Mouse (Mus musculus): ENCODE measurements around the gene Hif3a.
A peak's percentile ranks its signal among the peaks of the same experiment; 100 is the strongest.

Hif3a gene

DNA sequence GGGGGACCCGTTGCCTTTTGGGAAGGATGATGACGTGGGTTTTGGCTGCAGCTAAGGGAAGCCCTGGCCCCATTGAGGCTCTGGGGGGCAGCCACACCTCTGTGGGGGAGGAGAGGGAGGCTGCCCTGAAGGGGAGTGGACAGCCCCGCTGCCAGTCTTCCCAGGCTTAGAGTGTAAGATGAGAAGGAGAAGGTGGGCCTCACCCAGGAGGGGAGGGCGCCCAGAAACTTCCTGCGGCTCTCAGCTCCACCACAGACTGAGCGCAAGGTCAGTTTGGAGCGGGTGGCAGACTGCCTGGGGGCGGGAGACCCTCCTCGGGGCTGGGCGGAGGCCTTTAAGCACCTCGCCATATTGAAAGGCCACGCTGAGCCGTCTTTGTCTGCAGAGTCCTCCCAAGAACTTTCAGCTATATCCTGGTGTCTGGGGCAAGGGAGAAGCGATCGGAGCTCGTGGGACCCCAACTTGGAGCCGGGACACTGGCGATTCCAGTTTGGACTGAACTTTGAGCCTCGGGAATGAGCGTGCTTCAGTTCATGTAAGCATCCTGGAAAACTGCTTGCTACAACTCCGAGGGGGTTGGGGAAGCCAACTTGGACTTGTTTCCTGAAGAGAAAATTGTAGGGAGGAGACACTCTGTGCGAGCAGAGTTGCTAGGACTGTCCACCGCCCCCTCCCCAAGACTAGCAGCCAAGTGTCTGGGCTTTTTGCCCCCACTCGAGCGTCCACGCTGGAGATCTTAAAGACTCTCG, 68.4 kb downstream of the Hif3a start:
- DNase-seq (ENCODE audit: extremely low spot score, low read depth, low spot score), result no peak

- no peak for DNase-seq (ENCODE audit: extremely low spot score, low read depth, low spot score)
Observed at GRCm38 (mm10) chr7:16992451-16992807, 69.8 kb downstream of the Hif3a start, which contains the start of gene Ccdc8. Gene Ccdc8 (plus strand): TSS chr7:16992708.

DNA sequence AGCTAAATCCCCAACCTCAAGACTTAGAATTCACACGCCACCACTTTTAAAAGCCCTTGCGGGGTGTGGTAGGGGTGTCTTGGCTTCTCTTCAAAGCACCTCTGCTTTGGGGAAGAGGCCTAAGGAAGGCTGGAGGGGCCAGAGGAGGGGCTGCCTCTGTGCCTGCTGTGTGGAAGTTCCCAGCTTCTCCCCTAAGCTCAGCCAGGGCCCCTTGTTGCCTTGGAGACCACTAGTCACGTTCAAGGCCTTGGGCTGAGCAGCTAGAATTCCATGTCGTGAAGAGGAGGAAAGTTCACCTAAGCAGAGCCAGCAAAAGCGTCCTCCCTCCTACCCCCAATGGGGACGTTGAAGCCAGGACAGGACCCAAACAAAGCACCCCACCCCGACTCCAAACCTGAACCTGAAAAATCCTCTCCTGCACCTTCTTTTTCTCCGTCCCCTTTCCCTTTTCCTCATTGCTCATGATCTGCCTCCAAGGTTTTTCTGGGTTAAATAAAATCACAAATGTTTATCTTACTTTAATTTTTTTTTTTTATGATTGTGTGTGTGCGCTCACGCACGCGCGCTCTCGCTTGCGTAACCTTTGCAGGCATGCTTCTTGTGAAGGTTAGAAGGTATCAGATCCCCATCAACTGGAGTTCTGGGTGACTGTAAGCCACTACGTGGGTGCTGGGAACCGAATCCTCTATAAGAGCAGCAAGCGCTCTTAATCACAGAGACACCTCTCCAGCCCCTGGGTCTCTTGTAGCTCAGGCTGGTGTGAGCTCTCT, 70.4 kb downstream of the Hif3a start:
- no peak for DNase-seq (ENCODE audit: extremely low spot score, low read depth, low spot score)

DNA sequence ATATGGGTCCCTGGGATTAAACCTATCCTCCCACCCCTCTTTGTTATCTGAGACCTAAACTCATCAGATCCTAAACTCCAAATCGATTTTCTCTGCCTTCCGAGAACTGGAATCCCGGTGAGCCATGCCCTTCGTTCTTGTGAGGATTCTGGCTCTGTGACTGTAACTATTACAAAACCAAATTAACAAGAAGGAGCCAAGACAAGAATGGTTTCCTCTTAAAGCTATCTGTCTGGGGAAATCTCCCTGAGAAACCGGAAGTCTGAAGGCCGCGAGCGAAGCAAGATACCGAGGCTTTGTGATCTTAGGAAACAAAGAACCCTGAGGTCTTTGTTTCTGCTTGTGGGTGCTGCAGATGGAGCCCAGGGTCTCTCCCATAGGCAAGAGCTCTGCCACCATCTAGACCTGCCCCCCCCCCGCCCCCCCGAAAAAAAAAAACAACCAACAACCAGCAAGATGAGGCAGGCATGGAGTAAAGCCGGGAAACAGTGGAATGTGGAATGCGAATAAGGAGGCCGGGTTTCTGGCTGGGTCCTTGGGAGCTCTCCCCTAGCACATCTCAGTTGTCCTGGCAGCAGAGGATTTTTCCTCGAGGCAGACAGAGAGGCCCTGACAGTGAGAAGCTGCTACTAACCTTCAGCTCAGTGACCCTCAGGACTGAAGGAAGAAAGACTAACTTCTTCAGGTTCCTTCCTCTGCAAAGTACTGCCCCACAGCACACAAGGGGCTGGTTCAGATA, 72.1 kb downstream of the Hif3a start:
- DNase-seq (ENCODE audit: extremely low spot score, low read depth, low spot score), result no peak

GRCm38 (mm10) chr7:16988405-16988804, 73.8 kb downstream of the Hif3a start:
- DNase-seq (ENCODE audit: extremely low spot score, low read depth, low spot score), result no peak

GRCm38 (mm10) chr7:16987541-16988149, 74.6 kb downstream of the Hif3a start:
- DNase-seq (ENCODE audit: extremely low spot score, low read depth, low spot score), result no peak

GRCm38 (mm10) chr7:16982859-16983568, 79.2 kb downstream of the Hif3a start, which contains the start of gene Gm42372:
Gene Gm42372 (plus strand): TSS chr7:16983086.
- DNase-seq (ENCODE audit: extremely low spot score, low read depth, low spot score), result peak; percentile 72

Measured in hindlimb bud, embryonic 11.5 days (tissue).